Mouse (Mus musculus): Measurements from ENCODE around the gene Dnajc1. TPM values are rescaled to one million over a fixed set of nuclear protein-coding genes. Genes with fewer than 3 reads are reported as not detected.

Dnajc1 gene
- 49.6 and 51.1 TPM in 2 replicates for polyA plus RNA-seq (2014; fragmentation: Nextera tagmentation; extraction: Ambion mirVana)

GRCm38 (mm10) chr2:18392331-18393021 is at the start of gene Dnajc1:
TSS of gene Dnajc1 (minus strand) at chr2:18392830.
- Histone ChIP-seq H3K27me3 (ENCODE audit: control insufficient read depth, insufficient read depth, low read length) (no peaks in the 10 kb centered on the region), H3K27ac (ENCODE audit: low read length) (peak within 1 kb of the TSS; percentile 98), H3K9me3 (ENCODE audit: control insufficient read depth, low read depth, low read length) (no peaks in the 10 kb centered on the region), H3K4me1 (ENCODE audit: control insufficient read depth, insufficient read depth, low read length) (no peaks in the 10 kb centered on the region), H3K4me2 (replicated peaks; ENCODE audit: low read depth, low read length) (peak within 1 kb of the TSS; percentile 65), H3K4me3 (ENCODE audit: low read depth, low read length) (peak within 1 kb of the TSS; percentile 74), H3K36me3 (ENCODE audit: control insufficient read depth, insufficient read depth, low read length) (no peaks in the 10 kb centered on the region), H3K9ac (replicated peaks; ENCODE audit: low read depth, low read length) (peak within 1 kb of the TSS; percentile 78)
- ATAC-seq (ENCODE audit: insufficient number of reproducible peaks, insufficient read depth, low FRiP score, low read depth): peak; percentile 100
- WGBS: under 1% methylated on average over 63 of the region's 69 CpGs

GRCm38 (mm10) chr2:18441871-18442270 is 49.2 kb upstream of the Dnajc1 start:
- H3K9me3 ChIP-seq (ENCODE audit: control insufficient read depth, low read depth, low read length): no peaks in the 10 kb centered on the region
- no peak for ATAC-seq (ENCODE audit: insufficient number of reproducible peaks, insufficient read depth, low FRiP score, low read depth)
- H3K27me3 ChIP-seq (ENCODE audit: control insufficient read depth, insufficient read depth, low read length): no peaks in the 10 kb centered on the region
- no peaks in the 10 kb centered on the region for H3K36me3 ChIP-seq (ENCODE audit: control insufficient read depth, insufficient read depth, low read length)
- H3K9ac ChIP-seq (replicated peaks; ENCODE audit: low read depth, low read length): no peak overlapping the region
- no peak overlapping the region for H3K4me3 ChIP-seq (ENCODE audit: low read depth, low read length)
- no peak overlapping the region for H3K27ac ChIP-seq (ENCODE audit: low read length)
- H3K4me1 ChIP-seq (ENCODE audit: control insufficient read depth, insufficient read depth, low read length): no peaks in the 10 kb centered on the region
- H3K4me2 ChIP-seq (replicated peaks; ENCODE audit: low read depth, low read length): no peak overlapping the region
- 36% methylated on average over 6 of the region's 6 CpGs for WGBS

GRCm38 (mm10) chr2:18415242-18415641 is 22.6 kb upstream of the Dnajc1 start:
- 93% methylated on average over 3 of the region's 3 CpGs for WGBS
- ATAC-seq (ENCODE audit: insufficient number of reproducible peaks, insufficient read depth, low FRiP score, low read depth): no peak

GRCm38 (mm10) chr2:18403679-18404078 is 11.0 kb upstream of the Dnajc1 start:
- Histone ChIP-seq H3K4me3 (ENCODE audit: low read depth, low read length) (no peak overlapping the region), H3K9me3 (ENCODE audit: control insufficient read depth, low read depth, low read length) (no peaks in the 10 kb centered on the region), H3K27ac (ENCODE audit: low read length) (no peak overlapping the region), H3K4me2 (replicated peaks; ENCODE audit: low read depth, low read length) (no peak overlapping the region), H3K36me3 (ENCODE audit: control insufficient read depth, insufficient read depth, low read length) (no peaks in the 10 kb centered on the region), H3K4me1 (ENCODE audit: control insufficient read depth, insufficient read depth, low read length) (no peaks in the 10 kb centered on the region), H3K9ac (replicated peaks; ENCODE audit: low read depth, low read length) (no peak overlapping the region), H3K27me3 (ENCODE audit: control insufficient read depth, insufficient read depth, low read length) (no peaks in the 10 kb centered on the region)
- WGBS: 74% methylated on average over 1 of the region's 1 CpGs
- ATAC-seq (ENCODE audit: insufficient number of reproducible peaks, insufficient read depth, low FRiP score, low read depth): no peak

More at GRCm38 (mm10) chr2:18415242-18415641, 22.6 kb upstream of the Dnajc1 start:
- Histone ChIP-seq H3K27me3 (ENCODE audit: control insufficient read depth, insufficient read depth, low read length) (no peaks in the 10 kb centered on the region), H3K4me2 (replicated peaks; ENCODE audit: low read depth, low read length) (no peak overlapping the region), H3K36me3 (ENCODE audit: control insufficient read depth, insufficient read depth, low read length) (no peaks in the 10 kb centered on the region), H3K27ac (ENCODE audit: low read length) (no peak overlapping the region), H3K9me3 (ENCODE audit: control insufficient read depth, low read depth, low read length) (no peaks in the 10 kb centered on the region), H3K4me3 (ENCODE audit: low read depth, low read length) (no peak overlapping the region), H3K9ac (replicated peaks; ENCODE audit: low read depth, low read length) (no peak overlapping the region), H3K4me1 (ENCODE audit: control insufficient read depth, insufficient read depth, low read length) (no peaks in the 10 kb centered on the region)

- Histone ChIP-seq H3K9me3 (ENCODE audit: control insufficient read depth, low read depth, low read length) (no peaks in the 10 kb centered on the region), H3K4me3 (ENCODE audit: low read depth, low read length) (no peak overlapping the region), H3K27ac (ENCODE audit: low read length) (no peak overlapping the region), H3K36me3 (ENCODE audit: control insufficient read depth, insufficient read depth, low read length) (no peaks in the 10 kb centered on the region), H3K27me3 (ENCODE audit: control insufficient read depth, insufficient read depth, low read length) (no peaks in the 10 kb centered on the region), H3K9ac (replicated peaks; ENCODE audit: low read depth, low read length) (no peak overlapping the region), H3K4me2 (replicated peaks; ENCODE audit: low read depth, low read length) (no peak overlapping the region), H3K4me1 (ENCODE audit: control insufficient read depth, insufficient read depth, low read length) (no peaks in the 10 kb centered on the region)
- ATAC-seq (ENCODE audit: insufficient number of reproducible peaks, insufficient read depth, low FRiP score, low read depth): no peak
- WGBS: 67% methylated on average over 2 of the region's 2 CpGs
Measured at GRCm38 (mm10) chr2:18401771-18402170, 9.1 kb upstream of the Dnajc1 start.

GRCm38 (mm10) chr2:18393022-18393519 is 441 bp upstream of the Dnajc1 start:
- Histone ChIP-seq H3K27ac (ENCODE audit: low read length) (peak overlapping the region; percentile 98), H3K27me3 (ENCODE audit: control insufficient read depth, insufficient read depth, low read length) (no peaks in the 10 kb centered on the region), H3K4me2 (replicated peaks; ENCODE audit: low read depth, low read length) (peak overlapping the region; percentile 65), H3K9ac (replicated peaks; ENCODE audit: low read depth, low read length) (no peak overlapping the region), H3K4me3 (ENCODE audit: low read depth, low read length) (peak overlapping the region; percentile 74), H3K36me3 (ENCODE audit: control insufficient read depth, insufficient read depth, low read length) (no peaks in the 10 kb centered on the region), H3K4me1 (ENCODE audit: control insufficient read depth, insufficient read depth, low read length) (no peaks in the 10 kb centered on the region), H3K9me3 (ENCODE audit: control insufficient read depth, low read depth, low read length) (no peaks in the 10 kb centered on the region)
- ATAC-seq (ENCODE audit: insufficient number of reproducible peaks, insufficient read depth, low FRiP score, low read depth): no peak
- WGBS: 67% methylated on average over 2 of the region's 2 CpGs

GRCm38 (mm10) chr2:18391861-18392260 is 769 bp downstream of the Dnajc1 start:
- H3K4me3 ChIP-seq (ENCODE audit: low read depth, low read length): peak overlapping the region; percentile 74
- peak overlapping the region; percentile 65 for H3K4me2 ChIP-seq (replicated peaks; ENCODE audit: low read depth, low read length)
- peak overlapping the region; percentile 78 for H3K9ac ChIP-seq (replicated peaks; ENCODE audit: low read depth, low read length)
- H3K36me3 ChIP-seq (ENCODE audit: control insufficient read depth, insufficient read depth, low read length): no peaks in the 10 kb centered on the region
- no peaks in the 10 kb centered on the region for H3K9me3 ChIP-seq (ENCODE audit: control insufficient read depth, low read depth, low read length)
- H3K27ac ChIP-seq (ENCODE audit: low read length): peak overlapping the region; percentile 98
- under 1% methylated on average over 11 of the region's 11 CpGs for WGBS
- no peak for ATAC-seq (ENCODE audit: insufficient number of reproducible peaks, insufficient read depth, low FRiP score, low read depth)
- no peaks in the 10 kb centered on the region for H3K4me1 ChIP-seq (ENCODE audit: control insufficient read depth, insufficient read depth, low read length)
- no peaks in the 10 kb centered on the region for H3K27me3 ChIP-seq (ENCODE audit: control insufficient read depth, insufficient read depth, low read length)

GRCm38 (mm10) chr2:18389631-18390030 is 3.0 kb downstream of the Dnajc1 start:
- Histone ChIP-seq H3K27me3 (ENCODE audit: control insufficient read depth, insufficient read depth, low read length) (no peaks in the 10 kb centered on the region), H3K9me3 (ENCODE audit: control insufficient read depth, low read depth, low read length) (no peaks in the 10 kb centered on the region), H3K4me1 (ENCODE audit: control insufficient read depth, insufficient read depth, low read length) (no peaks in the 10 kb centered on the region), H3K9ac (replicated peaks; ENCODE audit: low read depth, low read length) (no peak overlapping the region), H3K4me3 (ENCODE audit: low read depth, low read length) (no peak overlapping the region), H3K36me3 (ENCODE audit: control insufficient read depth, insufficient read depth, low read length) (no peaks in the 10 kb centered on the region), H3K4me2 (replicated peaks; ENCODE audit: low read depth, low read length) (no peak overlapping the region), H3K27ac (ENCODE audit: low read length) (no peak overlapping the region)
- no peak for ATAC-seq (ENCODE audit: insufficient number of reproducible peaks, insufficient read depth, low FRiP score, low read depth)
- 71% methylated on average over 1 of the region's 1 CpGs for WGBS

- H3K36me3 ChIP-seq (ENCODE audit: control insufficient read depth, insufficient read depth, low read length): no peaks in the 10 kb centered on the region
- no peak overlapping the region for H3K4me2 ChIP-seq (replicated peaks; ENCODE audit: low read depth, low read length)
- no peaks in the 10 kb centered on the region for H3K9me3 ChIP-seq (ENCODE audit: control insufficient read depth, low read depth, low read length)
- no peaks in the 10 kb centered on the region for H3K27me3 ChIP-seq (ENCODE audit: control insufficient read depth, insufficient read depth, low read length)
- no peak for ATAC-seq (ENCODE audit: insufficient number of reproducible peaks, insufficient read depth, low FRiP score, low read depth)
- H3K4me3 ChIP-seq (ENCODE audit: low read depth, low read length): no peak overlapping the region
- H3K27ac ChIP-seq (ENCODE audit: low read length): no peak overlapping the region
- no peak overlapping the region for H3K9ac ChIP-seq (replicated peaks; ENCODE audit: low read depth, low read length)
- no peaks in the 10 kb centered on the region for H3K4me1 ChIP-seq (ENCODE audit: control insufficient read depth, insufficient read depth, low read length)
Measured at GRCm38 (mm10) chr2:18381662-18382061, 11.0 kb downstream of the Dnajc1 start.

All from stomach, embryonic 14.5 days (tissue).